Comparison of ENCODE assay signal across 9 mouse cellular contexts in genomic region chr7:140081408-140082241, GRCm38 (mm10). TPM values are rescaled to one million over a fixed set of nuclear protein-coding genes. Genes with fewer than 3 reads are reported as not detected.
A peak's percentile ranks its signal among the peaks of the same experiment; 100 is the strongest.
DNase-seq lines count a peak whose midpoint lies in the region; ATAC-seq lines count a peak whose summit lies in the region.
"Had no signal": no experiment of that assay in that cellular context is flagged by ENCODE, and none has a peak within 500 bp of the region (broad histone marks: within the 10 kb centered on the region; RNA-seq: fewer than 3 reads in every experiment).

No protein-coding gene starts in this region.

- no peak for DNase-seq in kidney, adult 18-20 months
- peak; percentile 56 to 63 for DNase-seq in frontal cortex, postnatal 36 days (ENCODE audit: low spot score in 2 of 2)
- no peak for DNase-seq in limb, embryonic 10.5 days (ENCODE audit: low spot score)
- peak; percentile 20 to 41 for DNase-seq in right cerebral cortex, postnatal 36 days (ENCODE audit: low spot score in 2 of 2)
- no peak for DNase-seq in thymus, adult 18-20 months
- DNase-seq in urinary bladder, postnatal 14 days (ENCODE audit: low spot score) = no peak

- H3K9me3 ChIP-seq in kidney, embryonic 16.5 days (ENCODE audit: low read length) = no peaks in the 10 kb centered on the region
- H3K9me3 ChIP-seq in limb, embryonic 10.5 days (replicated peaks) = no peaks in the 10 kb centered on the region
- H3K9me3 ChIP-seq in heart, embryonic 12.5 days (replicated peaks) = no peaks in the 10 kb centered on the region

- peaks cover 4% of the 10 kb centered on the region; the same call in 1 of the 2 replicates for H3K4me1 ChIP-seq in kidney, embryonic 16.5 days (ENCODE audit: insufficient read depth, low read length)
- H3K4me1 ChIP-seq in limb, embryonic 10.5 days = peaks cover 24% of the 10 kb centered on the region
- H3K4me1 ChIP-seq in heart, embryonic 12.5 days (replicated peaks) = 0 out of 2 replicates have a peak, but pooled peaks cover 7% of the 10 kb centered on the region

- H3K4me3 ChIP-seq in kidney, embryonic 16.5 days (ENCODE audit: low read length) = no peak overlapping the region
- H3K4me3 ChIP-seq in limb, embryonic 10.5 days = peak overlapping the region; percentile 44; the same call in 1 of the 2 replicates
- H3K4me3 ChIP-seq in heart, embryonic 12.5 days = no peak overlapping the region

- H3K36me3 ChIP-seq in kidney, embryonic 16.5 days (ENCODE audit: insufficient read depth, low read length) = no peaks in the 10 kb centered on the region
- H3K36me3 ChIP-seq in limb, embryonic 10.5 days = no peaks in the 10 kb centered on the region
- H3K36me3 ChIP-seq in heart, embryonic 12.5 days = no peaks in the 10 kb centered on the region

- peak overlapping the region; percentile 25; the same call in 1 of the 2 replicates for H3K4me2 ChIP-seq in kidney, embryonic 16.5 days (replicated peaks; ENCODE audit: low read depth, low read length)
- no peak overlapping the region for H3K4me2 ChIP-seq in heart, embryonic 12.5 days

- H3K27me3 ChIP-seq in kidney, embryonic 16.5 days (ENCODE audit: insufficient read depth, low read length) = peaks cover 37% of the 10 kb centered on the region
- peaks cover 47% of the 10 kb centered on the region for H3K27me3 ChIP-seq in limb, embryonic 10.5 days (ENCODE audit: low read depth, poor library complexity, severe bottlenecking)
- peaks cover 56% of the 10 kb centered on the region for H3K27me3 ChIP-seq in heart, embryonic 12.5 days (replicated peaks)

- no peak overlapping the region for H3K9ac ChIP-seq in kidney, embryonic 16.5 days (replicated peaks; ENCODE audit: low read length)
- H3K9ac ChIP-seq in heart, embryonic 12.5 days = no peak overlapping the region

- 13% methylated on average over 20 of the region's 20 CpGs for WGBS in kidney, embryonic 16.5 days
- WGBS in limb, embryonic 10.5 days = 24% methylated on average over 20 of the region's 20 CpGs
- WGBS in heart, embryonic 12.5 days = 23% methylated on average over 20 of the region's 20 CpGs

- ATAC-seq in kidney, embryonic 16.5 days (ENCODE audit: low FRiP score, low TSS enrichment) = peak; percentile 43
- ATAC-seq in heart, embryonic 12.5 days (ENCODE audit: insufficient number of reproducible peaks, low FRiP score) = no peak

- H3K27ac ChIP-seq in kidney, embryonic 16.5 days (ENCODE audit: low read length) = no peak overlapping the region
- no peak overlapping the region for H3K27ac ChIP-seq in limb, embryonic 10.5 days
- H3K27ac ChIP-seq in heart, embryonic 12.5 days (ENCODE audit: poor library complexity, severe bottlenecking) = no peak overlapping the region

RNA-seq across cellular contexts. Expression of gene Caly, which starts 0.7 kb away (rescaled TPM):
- 0.99 and 1.9 TPM in 2 replicates for polyA plus RNA-seq in kidney, embryonic 16.5 days (2015; fragmentation: Nextera tagmentation; extraction: Ambion mirVana)
- polyA plus RNA-seq in limb, embryonic 10.5 days (2016; fragmentation: Nextera tagmentation; extraction: Ambion mirVana) = 1.1 and 1.2 TPM in 2 replicates
- 0.36 and 0.59 TPM in 2 replicates for polyA plus RNA-seq in heart, embryonic 12.5 days (2016; fragmentation: Nextera tagmentation; extraction: Ambion mirVana)
- polyA plus RNA-seq: C2C12 had no signal

RNA-seq across cellular contexts. Expression of gene Prap1, which starts 11.6 kb away (rescaled TPM):
- 0.27 and 0.62 TPM in 2 replicates for polyA plus RNA-seq in kidney, embryonic 16.5 days (2015; fragmentation: Nextera tagmentation; extraction: Ambion mirVana)
- polyA plus RNA-seq in limb, embryonic 10.5 days (2016; fragmentation: Nextera tagmentation; extraction: Ambion mirVana) = not detected in 2 replicates
- polyA plus RNA-seq in heart, embryonic 12.5 days (2016; fragmentation: Nextera tagmentation; extraction: Ambion mirVana) = 0.44 TPM in 1 of 2 replicates, not detected in the other
- polyA plus RNA-seq: C2C12 had no signal

RNA-seq across cellular contexts. Expression of gene Fuom, which starts 20.6 kb away (rescaled TPM):
- 36.1 and 41.3 TPM in 2 replicates for polyA plus RNA-seq in kidney, embryonic 16.5 days (2015; fragmentation: Nextera tagmentation; extraction: Ambion mirVana)
- 8.7 and 13.9 TPM in 2 replicates for polyA plus RNA-seq in limb, embryonic 10.5 days (2016; fragmentation: Nextera tagmentation; extraction: Ambion mirVana)
- 75.4 and 83.0 TPM in 2 replicates for polyA plus RNA-seq in heart, embryonic 12.5 days (2016; fragmentation: Nextera tagmentation; extraction: Ambion mirVana)

RNA-seq across cellular contexts. Expression of gene Msx3, which starts 32.7 kb away (rescaled TPM):
- polyA plus RNA-seq in kidney, embryonic 16.5 days (2015; fragmentation: Nextera tagmentation; extraction: Ambion mirVana) = not detected in 2 replicates
- polyA plus RNA-seq in limb, embryonic 10.5 days (2016; fragmentation: Nextera tagmentation; extraction: Ambion mirVana) = not detected in 2 replicates
- not detected in 2 replicates for polyA plus RNA-seq in heart, embryonic 12.5 days (2016; fragmentation: Nextera tagmentation; extraction: Ambion mirVana)

RNA-seq across cellular contexts. Expression of gene Paox, which starts 34.0 kb away (rescaled TPM):
- 20.2 and 23.5 TPM in 2 replicates for polyA plus RNA-seq in kidney, embryonic 16.5 days (2015; fragmentation: Nextera tagmentation; extraction: Ambion mirVana)
- 19.2 and 23.7 TPM in 2 replicates for polyA plus RNA-seq in limb, embryonic 10.5 days (2016; fragmentation: Nextera tagmentation; extraction: Ambion mirVana)
- polyA plus RNA-seq in heart, embryonic 12.5 days (2016; fragmentation: Nextera tagmentation; extraction: Ambion mirVana) = 14.5 and 16.3 TPM in 2 replicates

Comparison
In these comparisons a context has a peak if more than half of its experiments do, and no peak if none do; other contexts are left out.
1. DNase-seq: peak in frontal cortex, postnatal 36 days (2 of 2) and right cerebral cortex, postnatal 36 days (2 of 2); none in kidney, adult 18-20 months (single experiment), limb, embryonic 10.5 days (single experiment), thymus, adult 18-20 months (0 of 2) and urinary bladder, postnatal 14 days (single experiment).